Mouse (Mus musculus): ENCODE data around the gene Smyd5. TPM values are rescaled to one million over a fixed set of nuclear protein-coding genes. Genes with fewer than 3 reads are reported as not detected.

Smyd5 gene
- polyA plus RNA-seq, 2 experiments, result 40.2 to 69.5 TPM

- no peak for DNase-seq (ENCODE audit: low spot score)
- Histone ChIP-seq H3K9ac (ENCODE audit: low read depth, low read length, severe bottlenecking) (no peak overlapping the region), H3K36me3 (ENCODE audit: control insufficient read depth, insufficient read depth, low read length) (peaks cover 9% of the 10 kb centered on the region), H3K4me2 (replicated peaks; ENCODE audit: low read depth, low read length, severe bottlenecking) (no peak overlapping the region), H3K4me1 (ENCODE audit: control insufficient read depth, insufficient read depth, low read length) (peaks cover 7% of the 10 kb centered on the region; the same call in 1 of the 2 replicates), H3K4me3 (replicated peaks; ENCODE audit: low read length) (no peak overlapping the region), H3K9me3 (ENCODE audit: control insufficient read depth, low read length) (no peaks in the 10 kb centered on the region), H3K27ac (replicated peaks; ENCODE audit: low read depth, low read length) (no peak overlapping the region), H3K27me3 (ENCODE audit: control insufficient read depth, insufficient read depth, low read length) (no peaks in the 10 kb centered on the region)
- no peak for ATAC-seq (ENCODE audit: low FRiP score, low read depth)
- TF ChIP-seq POLR2A (IDR thresholded peaks at IDR 0.05; ENCODE audit: borderline replicate concordance, extremely low read depth, insufficient read depth, insufficient read length), result no peak
- 78% methylated on average over 5 of the region's 5 CpGs for WGBS
Observed at GRCm38 (mm10) chr6:85433865-85434264, 2.1 kb downstream of the Smyd5 start.

- no peak for ATAC-seq (ENCODE audit: low FRiP score, low read depth)
Observed at GRCm38 (mm10) chr6:85436204-85436603, 4.4 kb downstream of the Smyd5 start.

GRCm38 (mm10) chr6:85436631-85437030 lies 4.8 kb downstream of the Smyd5 start:
- Histone ChIP-seq H3K9me3 (ENCODE audit: control insufficient read depth, low read length) (no peaks in the 10 kb centered on the region), H3K36me3 (ENCODE audit: control insufficient read depth, insufficient read depth, low read length) (peaks cover 35% of the 10 kb centered on the region), H3K27me3 (ENCODE audit: control insufficient read depth, insufficient read depth, low read length) (no peaks in the 10 kb centered on the region), H3K9ac (ENCODE audit: low read depth, low read length, severe bottlenecking) (no peak overlapping the region), H3K4me2 (replicated peaks; ENCODE audit: low read depth, low read length, severe bottlenecking) (no peak overlapping the region), H3K4me3 (replicated peaks; ENCODE audit: low read length) (no peak overlapping the region), H3K4me1 (ENCODE audit: control insufficient read depth, insufficient read depth, low read length) (peaks cover 5% of the 10 kb centered on the region; the same call in 1 of the 2 replicates), H3K27ac (replicated peaks; ENCODE audit: low read depth, low read length) (no peak overlapping the region)
- DNase-seq (ENCODE audit: low spot score) (no peak), ATAC-seq (ENCODE audit: low FRiP score, low read depth) (no peak)
- WGBS, result 86% methylated on average over 5 of the region's 6 CpGs
- TF ChIP-seq POLR2A (IDR thresholded peaks at IDR 0.05; ENCODE audit: borderline replicate concordance, extremely low read depth, insufficient read depth, insufficient read length), result no peak

More at GRCm38 (mm10) chr6:85436204-85436603, 4.4 kb downstream of the Smyd5 start:
- Histone ChIP-seq H3K9me3 (ENCODE audit: control insufficient read depth, low read length) (no peaks in the 10 kb centered on the region), H3K4me3 (replicated peaks; ENCODE audit: low read length) (no peak overlapping the region), H3K36me3 (ENCODE audit: control insufficient read depth, insufficient read depth, low read length) (peaks cover 31% of the 10 kb centered on the region), H3K27me3 (ENCODE audit: control insufficient read depth, insufficient read depth, low read length) (no peaks in the 10 kb centered on the region), H3K4me2 (replicated peaks; ENCODE audit: low read depth, low read length, severe bottlenecking) (no peak overlapping the region), H3K27ac (replicated peaks; ENCODE audit: low read depth, low read length) (no peak overlapping the region), H3K9ac (ENCODE audit: low read depth, low read length, severe bottlenecking) (no peak overlapping the region), H3K4me1 (ENCODE audit: control insufficient read depth, insufficient read depth, low read length) (peaks cover 7% of the 10 kb centered on the region; the same call in 1 of the 2 replicates)
- WGBS, result 92% methylated on average over 1 of the region's 1 CpGs
- TF ChIP-seq POLR2A (IDR thresholded peaks at IDR 0.05; ENCODE audit: borderline replicate concordance, extremely low read depth, insufficient read depth, insufficient read length), result no peak
- no peak for DNase-seq (ENCODE audit: low spot score)

- Histone ChIP-seq H3K9me3 (ENCODE audit: control insufficient read depth, low read length) (no peaks in the 10 kb centered on the region), H3K4me3 (replicated peaks; ENCODE audit: low read length) (no peak overlapping the region), H3K4me1 (ENCODE audit: control insufficient read depth, insufficient read depth, low read length) (no peaks in the 10 kb centered on the region), H3K36me3 (ENCODE audit: control insufficient read depth, insufficient read depth, low read length) (peaks cover 77% of the 10 kb centered on the region), H3K4me2 (replicated peaks; ENCODE audit: low read depth, low read length, severe bottlenecking) (no peak overlapping the region), H3K27ac (replicated peaks; ENCODE audit: low read depth, low read length) (no peak overlapping the region), H3K9ac (ENCODE audit: low read depth, low read length, severe bottlenecking) (no peak overlapping the region), H3K27me3 (ENCODE audit: control insufficient read depth, insufficient read depth, low read length) (no peaks in the 10 kb centered on the region)
- no peak for TF ChIP-seq POLR2A (IDR thresholded peaks at IDR 0.05; ENCODE audit: borderline replicate concordance, extremely low read depth, insufficient read depth, insufficient read length)
- WGBS, result 86% methylated on average over 4 of the region's 4 CpGs
- ATAC-seq (ENCODE audit: low FRiP score, low read depth), result 0 out of 2 replicates have a peak, but pooled peaks have one; percentile 36
- no peak for DNase-seq (ENCODE audit: low spot score)
Observed at GRCm38 (mm10) chr6:85441142-85441541, 9.4 kb downstream of the Smyd5 start.

- no peak overlapping the region for H3K9ac ChIP-seq (ENCODE audit: low read depth, low read length, severe bottlenecking)
- H3K4me2 ChIP-seq (replicated peaks; ENCODE audit: low read depth, low read length, severe bottlenecking), result no peak overlapping the region
- H3K4me3 ChIP-seq (replicated peaks; ENCODE audit: low read length), result no peak overlapping the region
- H3K27ac ChIP-seq (replicated peaks; ENCODE audit: low read depth, low read length), result no peak overlapping the region
- ATAC-seq (ENCODE audit: low FRiP score, low read depth), result no peak
- H3K4me1 ChIP-seq (ENCODE audit: control insufficient read depth, insufficient read depth, low read length), result no peaks in the 10 kb centered on the region
- 88% methylated on average over 3 of the region's 3 CpGs for WGBS
- DNase-seq (ENCODE audit: low spot score), result no peak
- H3K9me3 ChIP-seq (ENCODE audit: control insufficient read depth, low read length), result no peaks in the 10 kb centered on the region
- peaks cover 82% of the 10 kb centered on the region for H3K36me3 ChIP-seq (ENCODE audit: control insufficient read depth, insufficient read depth, low read length)
- TF ChIP-seq POLR2A (IDR thresholded peaks at IDR 0.05; ENCODE audit: borderline replicate concordance, extremely low read depth, insufficient read depth, insufficient read length), result no peak
- no peaks in the 10 kb centered on the region for H3K27me3 ChIP-seq (ENCODE audit: control insufficient read depth, insufficient read depth, low read length)
Observed at GRCm38 (mm10) chr6:85443488-85444233, 11.9 kb downstream of the Smyd5 start.
